Mouse (Mus musculus): ENCODE measurements around the gene Plekhd1. TPM values are rescaled to one million over a fixed set of nuclear protein-coding genes. Genes with fewer than 3 reads are reported as not detected.

The Plekhd1 gene
- under 1 TPM in 1 of 4 experiments, not detected in 3; 0.07 TPM for total RNA-seq (2022)

DNA sequence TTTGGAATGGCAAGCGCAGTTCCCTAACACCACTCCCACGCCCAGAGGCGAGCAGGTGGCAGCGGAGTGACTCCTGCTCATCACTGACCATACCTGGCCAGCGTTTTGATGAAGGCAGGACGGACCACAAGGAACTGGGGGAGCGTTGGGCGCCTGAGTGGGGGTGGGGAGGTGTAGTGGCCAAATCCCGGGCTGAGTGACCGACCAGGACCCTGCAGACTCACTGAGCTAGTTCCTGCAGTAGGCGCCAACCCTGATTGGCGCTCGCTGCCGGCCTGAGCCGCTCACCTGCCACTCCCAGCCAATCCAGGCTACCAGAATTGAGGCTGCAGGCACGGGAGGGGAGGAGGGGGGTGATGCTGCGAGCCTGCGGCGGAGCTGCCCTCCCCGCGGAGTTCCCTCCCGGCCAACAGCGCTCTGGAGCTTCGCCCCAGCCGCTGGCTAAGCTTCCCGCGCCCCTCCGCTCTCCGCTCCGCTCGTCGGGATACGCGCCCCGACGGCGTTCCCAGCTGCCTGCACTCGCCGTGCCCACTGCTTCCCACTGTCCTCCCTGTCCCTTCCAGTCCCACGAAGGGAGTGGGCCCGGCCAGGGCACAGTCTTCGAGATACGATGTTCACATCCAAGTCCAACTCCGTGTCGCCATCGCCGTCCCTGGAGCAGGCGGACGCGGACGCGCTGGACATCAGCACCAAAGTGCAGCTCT is at the start of gene Plekhd1:
Gene Plekhd1 (plus strand): TSS at position 323 of the 704 bp plus-strand sequence.
- DNase-seq: no peak

DNA sequence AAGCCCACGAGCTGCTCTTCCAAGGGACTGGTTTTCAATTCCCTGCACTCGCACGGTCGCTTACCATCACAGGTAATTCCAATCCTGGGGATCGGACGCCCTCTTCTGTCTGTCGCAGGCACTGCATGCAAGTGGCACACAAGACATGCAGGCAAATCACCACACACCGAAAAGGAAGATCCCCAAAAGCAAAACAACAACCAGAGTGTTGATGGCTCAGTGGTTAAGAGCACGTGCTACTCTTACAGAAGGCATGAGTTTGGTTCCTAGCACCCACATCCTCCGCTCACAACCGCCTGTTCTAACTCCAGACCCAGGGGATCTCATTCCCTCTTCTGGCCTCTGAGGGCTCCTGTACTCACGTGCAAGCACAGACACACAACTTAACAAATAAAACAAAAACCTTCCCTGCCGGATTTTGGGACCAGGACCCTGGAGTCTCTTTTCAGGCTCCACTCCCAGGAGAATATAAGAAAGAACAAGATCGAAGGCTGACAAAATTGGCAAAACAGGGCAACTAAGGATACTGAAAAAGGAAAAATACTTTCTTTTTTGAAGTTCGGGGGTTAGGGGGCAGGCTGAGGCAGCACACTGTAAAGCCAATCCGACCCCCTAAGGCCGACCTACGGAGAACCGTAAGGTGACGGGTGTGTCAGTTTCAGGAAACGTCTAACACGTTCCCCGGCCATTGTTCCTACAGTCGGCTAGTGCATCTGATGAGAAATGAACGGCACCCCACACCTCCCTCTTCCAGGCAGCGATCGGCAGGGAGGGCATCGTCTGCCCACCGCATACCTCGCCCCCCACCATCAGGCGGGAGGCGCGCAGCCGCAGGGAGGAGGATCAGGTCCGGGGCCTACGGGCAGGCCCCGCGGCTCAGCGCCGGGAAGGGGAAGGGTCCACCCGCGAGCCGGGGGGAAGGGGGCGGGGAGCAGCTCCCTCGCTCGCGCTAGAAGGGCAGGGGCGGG is 49.4 kb upstream of the Plekhd1 start:
- DNase-seq: peak; percentile 35

DNA sequence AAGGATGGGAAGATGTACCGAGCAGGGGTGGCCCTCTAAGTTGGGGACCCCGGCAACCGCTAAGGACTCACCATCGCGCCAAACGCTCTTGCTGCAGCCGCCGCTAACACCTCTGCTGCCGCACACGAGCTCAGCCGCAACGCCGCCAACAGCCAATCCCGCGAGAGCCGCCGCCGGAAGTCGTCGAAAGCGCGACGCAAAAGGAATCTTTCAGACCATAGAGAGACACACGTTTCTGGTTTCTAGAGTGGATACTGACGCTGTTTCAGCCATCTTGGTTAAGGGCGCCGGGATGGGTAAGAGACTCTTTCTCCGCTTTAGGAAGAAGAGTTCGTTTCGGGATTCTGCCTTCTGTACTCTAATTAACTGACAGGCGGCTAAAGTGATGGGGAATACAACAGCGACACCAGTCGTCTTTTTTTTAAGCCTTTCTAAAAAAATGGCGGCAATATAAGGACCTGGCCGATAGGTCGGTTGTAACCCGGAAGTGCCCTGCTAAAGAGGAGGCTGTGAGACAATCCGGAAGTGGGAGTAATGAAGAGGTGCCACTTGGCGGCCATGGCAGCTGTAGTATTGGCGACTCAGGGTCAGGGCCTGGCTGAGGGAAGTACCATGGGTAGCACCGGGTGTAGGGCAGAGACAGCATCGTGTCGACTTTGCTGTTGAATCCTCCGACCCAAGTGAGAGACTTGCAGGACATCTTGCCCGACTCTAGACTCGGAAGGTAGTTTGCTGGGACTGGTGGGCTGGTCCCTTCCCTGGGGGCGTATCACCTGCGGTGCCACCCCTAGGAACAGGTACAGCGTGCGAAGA is 48.5 kb upstream of the Plekhd1 start, which contains the start of the genes Slc39a9 and Erh:
Gene Slc39a9 (plus strand): TSS at position 191 of the 813 bp plus-strand sequence.
Gene Erh (minus strand): TSS at position 649 of the 813 bp plus-strand sequence.
- DNase-seq: peak; percentile 92

DNA sequence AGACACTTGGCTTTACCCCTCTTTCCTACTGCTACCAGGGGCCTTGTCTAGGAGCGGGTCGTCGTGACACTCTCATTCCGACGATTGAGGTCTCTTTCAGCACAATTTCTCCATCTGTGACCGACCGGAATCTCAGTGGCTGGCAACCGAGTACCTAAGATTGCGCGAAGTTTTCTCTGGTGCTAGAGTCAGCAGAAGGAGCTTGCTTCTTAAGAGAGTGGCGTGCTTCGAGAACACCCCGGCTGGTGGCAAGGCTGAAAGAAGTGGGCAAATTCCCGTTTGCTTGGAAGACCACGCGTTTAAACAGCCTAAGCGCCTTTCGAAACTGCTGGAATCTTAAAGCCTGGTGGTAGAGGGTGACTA is 47.9 kb upstream of the Plekhd1 start:
- peak; percentile 4 for DNase-seq

DNA sequence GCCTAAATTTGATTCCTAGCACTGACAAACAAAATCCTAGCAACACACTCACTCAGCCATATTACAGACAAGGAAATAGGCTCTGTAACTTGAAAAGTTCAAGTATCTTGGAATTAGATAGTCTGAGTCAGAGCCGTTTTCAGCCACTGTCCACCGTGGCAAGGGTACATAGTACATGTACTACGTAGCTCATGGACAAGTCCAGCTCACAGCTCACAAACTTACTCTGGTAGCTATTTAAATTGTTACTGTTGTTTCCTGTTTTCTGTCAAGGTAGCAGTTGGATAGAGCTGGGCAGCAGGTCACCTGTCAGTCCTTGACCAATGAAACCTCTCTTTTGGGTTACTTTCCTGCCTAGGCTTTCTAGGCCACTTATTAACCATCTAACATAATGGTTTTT is 46.0 kb upstream of the Plekhd1 start:
- no peak for DNase-seq

DNA sequence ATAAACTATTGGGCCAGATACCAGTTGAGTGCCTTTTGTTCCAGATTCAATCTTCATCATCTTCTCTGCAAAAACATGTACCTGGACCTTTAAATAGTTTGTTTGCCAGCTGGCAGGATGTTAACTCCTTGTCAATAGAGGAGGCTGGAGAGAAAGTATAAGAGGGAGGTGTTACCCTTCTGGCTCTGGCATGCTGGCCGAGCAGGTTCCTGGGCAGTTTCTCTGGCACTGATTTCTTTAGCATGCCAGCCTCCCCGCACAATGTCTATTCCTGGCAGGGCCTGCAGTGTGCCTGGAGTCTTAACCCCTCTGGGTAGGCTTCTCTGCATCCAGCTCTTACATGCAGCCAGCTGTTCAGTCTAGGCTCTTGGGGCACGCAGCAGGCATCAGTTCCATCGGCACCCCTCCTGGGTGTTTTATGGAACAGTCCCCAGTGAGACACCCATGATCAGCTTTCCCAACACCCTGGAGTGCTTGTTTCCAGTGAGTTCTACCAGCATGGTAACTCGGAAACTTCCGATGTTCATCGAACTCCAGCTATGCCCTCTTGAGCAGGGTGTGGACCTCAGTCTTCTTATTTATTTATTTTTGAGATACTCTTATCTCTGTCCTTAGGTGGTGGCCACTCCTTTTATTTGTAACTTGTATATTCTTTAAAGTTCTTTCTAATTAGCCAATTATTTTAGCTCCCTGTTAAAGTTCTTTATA is 38.3 kb upstream of the Plekhd1 start:
- DNase-seq: peak; percentile 7

DNA sequence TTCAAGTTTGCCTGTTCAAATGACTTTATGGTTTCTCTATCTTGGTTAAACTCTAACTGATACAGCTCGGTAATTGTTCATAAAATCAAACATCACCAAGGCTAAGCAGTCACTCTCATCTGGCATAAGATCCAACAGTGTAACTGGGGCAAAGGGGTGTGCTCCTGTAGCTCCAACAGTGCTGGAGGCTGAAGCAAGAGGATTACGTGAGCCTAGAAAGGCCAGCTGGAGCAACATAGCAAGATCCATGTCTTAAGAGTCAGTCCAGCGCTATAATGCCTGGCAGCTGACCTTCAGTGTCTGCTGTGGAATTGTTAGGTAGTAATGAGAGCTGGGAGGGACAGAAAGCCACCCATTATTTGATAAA is 37.7 kb upstream of the Plekhd1 start:
- DNase-seq: peak; percentile 40

DNA sequence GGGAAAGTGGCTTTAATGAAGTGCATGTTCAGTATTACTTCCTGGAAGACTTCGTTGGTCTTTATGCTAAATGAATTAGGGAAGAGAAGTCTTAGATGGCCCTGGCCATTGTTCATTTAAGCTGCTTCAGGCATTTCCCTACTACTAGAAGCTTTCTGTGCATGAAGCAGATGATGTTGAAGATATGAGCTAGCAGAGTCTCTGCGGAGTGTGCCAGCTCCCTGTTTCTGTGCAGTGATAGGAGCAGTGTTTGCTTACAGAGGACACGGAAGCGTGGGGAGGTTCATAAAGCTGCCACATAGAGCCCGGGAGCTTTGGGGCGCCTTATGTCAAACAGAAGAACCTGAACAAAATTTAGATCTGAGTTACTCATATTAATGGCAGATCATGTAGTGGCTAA is 33.7 kb upstream of the Plekhd1 start:
- no peak for DNase-seq

DNA sequence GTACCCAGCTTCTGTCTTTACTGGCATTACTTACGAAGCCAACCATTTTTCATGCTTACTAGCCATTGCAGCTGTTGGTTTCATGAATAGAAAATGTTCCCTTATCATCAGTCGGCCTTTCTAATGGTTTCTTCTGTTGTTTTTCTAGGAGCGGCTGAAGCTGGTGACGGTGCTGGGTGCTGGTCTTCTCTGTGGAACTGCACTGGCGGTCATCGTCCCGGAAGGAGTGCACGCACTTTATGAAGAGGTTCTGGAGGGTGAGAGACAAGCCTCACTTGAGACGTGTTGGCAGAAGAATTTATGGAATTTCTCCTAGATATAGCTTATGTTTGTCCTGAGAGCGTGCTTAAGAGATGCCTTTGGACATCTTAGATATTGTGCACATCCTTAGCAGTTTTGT is 30.1 kb upstream of the Plekhd1 start:
- no peak for DNase-seq

DNA sequence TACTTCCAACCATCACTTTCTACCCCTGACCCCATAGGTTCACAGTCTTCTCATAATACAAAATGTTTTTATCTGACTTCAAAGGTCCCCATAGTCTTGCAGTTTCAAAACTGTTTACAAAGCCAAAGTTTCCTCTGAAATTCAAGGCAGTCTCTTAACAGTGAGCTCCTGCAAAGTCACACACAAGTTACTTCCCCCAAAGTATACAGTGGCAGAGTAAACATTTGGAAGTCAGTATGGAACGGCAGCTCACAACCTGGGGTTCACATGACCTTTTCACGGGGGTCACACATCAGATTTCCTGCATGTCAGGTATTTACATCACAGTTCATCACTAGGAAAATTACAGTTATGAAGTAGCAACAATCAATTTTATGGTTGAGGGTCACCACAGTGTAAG is 28.5 kb upstream of the Plekhd1 start:
- DNase-seq: no peak

DNA sequence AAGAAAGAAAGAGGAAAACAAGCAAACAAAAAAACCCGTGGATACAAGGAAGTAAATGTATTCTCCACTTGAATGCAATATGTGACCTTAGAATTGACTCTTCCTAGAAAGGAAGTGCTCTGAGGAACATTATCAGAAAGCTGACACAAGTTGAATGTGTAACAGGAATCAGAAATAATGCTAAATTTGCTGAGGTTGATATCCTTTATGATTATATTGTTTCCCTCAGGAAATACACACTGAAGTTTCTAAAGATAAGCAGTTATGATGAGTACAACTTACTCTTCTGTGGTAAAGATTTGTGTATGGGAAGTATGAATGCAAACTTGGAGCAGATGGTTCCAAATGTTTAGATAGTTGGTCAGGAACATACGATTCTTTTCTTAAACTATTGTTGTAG is 24.0 kb upstream of the Plekhd1 start:
- DNase-seq: no peak

DNA sequence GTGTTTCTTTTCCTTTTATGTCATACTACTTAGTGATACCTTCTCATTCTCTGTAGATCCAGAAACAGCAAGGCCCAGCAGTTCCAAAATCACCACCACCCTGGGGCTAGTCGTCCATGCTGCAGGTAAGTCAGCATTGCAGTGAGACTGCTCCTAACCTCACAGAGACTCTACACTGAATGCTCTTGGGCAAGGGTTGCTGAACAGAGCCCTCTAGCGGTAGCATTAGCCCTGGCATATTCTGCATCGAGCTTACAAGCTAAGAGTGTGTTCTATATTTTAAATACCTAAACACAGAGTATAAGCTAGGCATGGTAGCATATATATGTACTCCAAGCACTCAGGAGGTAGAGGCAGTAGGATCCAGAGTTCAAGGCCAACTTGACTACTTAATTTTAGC is 19.2 kb upstream of the Plekhd1 start:
- DNase-seq: no peak

DNA sequence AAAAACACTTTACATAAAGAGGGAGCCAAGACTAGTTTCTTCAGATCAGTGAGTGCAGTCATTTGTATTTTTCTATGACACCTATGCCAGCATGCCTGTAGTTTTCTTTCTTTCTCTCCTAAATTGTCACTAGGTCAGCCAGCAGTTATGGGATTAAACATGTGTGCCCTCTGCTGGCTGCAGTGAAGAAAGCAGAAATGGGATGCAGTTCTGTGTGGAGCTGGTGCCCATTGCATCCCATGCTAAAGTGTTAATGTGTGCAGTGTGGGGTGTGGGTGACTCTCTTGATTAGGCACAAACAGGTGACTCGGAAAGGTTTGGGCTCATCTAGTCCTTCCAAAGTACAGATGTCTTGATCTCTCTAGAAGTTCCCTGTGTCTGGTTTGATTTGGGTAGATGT is 11.1 kb upstream of the Plekhd1 start:
- no peak for DNase-seq

DNA sequence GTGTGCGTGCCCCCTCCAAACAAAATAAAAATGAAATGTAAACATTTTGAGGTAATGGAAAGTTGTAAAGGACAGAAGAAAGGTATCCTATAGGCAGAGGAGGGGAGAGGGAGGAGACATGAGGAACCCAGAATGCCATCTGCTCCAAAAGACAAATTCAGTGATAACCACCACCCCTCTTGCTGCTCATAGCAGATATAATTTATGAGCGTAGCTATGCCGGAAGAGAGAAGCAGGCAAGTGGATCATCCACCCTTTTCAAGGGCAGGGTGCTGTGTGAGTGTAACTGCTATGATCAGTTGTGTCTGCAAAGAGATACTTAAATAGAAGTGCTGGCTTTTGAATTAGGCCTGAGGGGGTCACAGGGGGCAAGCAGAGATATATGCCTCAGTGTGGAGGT is 8.8 kb upstream of the Plekhd1 start:
- no peak for DNase-seq

DNA sequence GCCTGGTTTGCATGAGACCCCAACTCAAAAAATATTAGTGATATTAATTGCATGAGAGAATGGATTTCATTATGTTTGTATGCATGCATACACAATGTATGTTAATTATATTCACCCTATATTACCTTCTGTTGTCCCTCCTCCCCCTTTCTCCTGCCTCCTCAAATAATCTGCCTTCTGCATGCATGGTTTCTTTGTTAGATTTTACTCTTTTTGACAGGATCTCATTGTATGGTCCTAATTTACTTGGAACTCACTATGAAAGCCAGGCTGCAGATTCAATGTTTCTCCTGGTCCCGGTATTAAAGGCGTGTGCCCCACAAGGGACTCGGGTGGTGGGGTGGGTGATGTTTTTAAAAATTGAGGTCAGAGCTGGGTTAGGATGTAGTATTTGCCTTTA is 8.1 kb upstream of the Plekhd1 start:
- DNase-seq: no peak

DNA sequence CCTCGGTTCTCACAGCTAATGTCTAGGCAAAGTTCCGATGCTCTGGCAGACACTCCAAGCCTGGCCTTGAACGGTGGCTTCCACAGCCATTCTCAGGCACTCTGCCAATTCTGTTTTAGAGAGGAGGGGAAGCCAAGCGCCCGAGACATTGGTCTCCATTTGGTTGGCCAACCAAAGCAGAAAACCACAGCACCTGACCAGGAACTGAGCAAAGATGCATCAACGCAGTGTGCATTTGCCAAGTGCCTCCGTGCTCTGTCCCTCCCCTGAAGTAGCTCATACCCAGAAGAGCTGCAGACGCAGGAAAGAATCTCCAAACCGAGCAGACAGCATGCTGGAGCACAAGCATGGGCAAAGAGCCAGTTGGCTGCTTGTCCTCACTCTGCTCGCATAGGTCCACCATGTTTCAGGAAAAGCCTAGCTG is 4.6 kb upstream of the Plekhd1 start:
- peak; percentile 36 for DNase-seq

DNA sequence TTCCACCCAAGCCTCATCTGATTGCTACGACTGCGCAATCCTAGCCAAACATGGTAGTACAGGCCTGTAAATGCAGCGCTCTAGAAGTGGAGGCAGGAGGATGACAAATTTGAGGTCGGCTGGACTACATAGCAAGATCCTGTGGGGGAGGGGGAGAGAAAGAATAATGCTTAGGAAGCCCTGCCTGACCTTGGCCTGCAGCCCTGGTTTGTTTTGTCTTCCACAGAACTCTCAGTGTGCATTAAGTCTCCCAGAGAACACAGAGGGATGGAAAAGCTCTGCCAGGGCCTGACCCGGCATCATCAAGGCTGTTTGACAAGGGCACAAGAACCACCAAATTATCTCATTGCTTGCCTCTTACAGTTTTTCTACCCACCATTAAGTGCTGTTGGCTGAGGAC is 2.7 kb upstream of the Plekhd1 start:
- DNase-seq: no peak

DNA sequence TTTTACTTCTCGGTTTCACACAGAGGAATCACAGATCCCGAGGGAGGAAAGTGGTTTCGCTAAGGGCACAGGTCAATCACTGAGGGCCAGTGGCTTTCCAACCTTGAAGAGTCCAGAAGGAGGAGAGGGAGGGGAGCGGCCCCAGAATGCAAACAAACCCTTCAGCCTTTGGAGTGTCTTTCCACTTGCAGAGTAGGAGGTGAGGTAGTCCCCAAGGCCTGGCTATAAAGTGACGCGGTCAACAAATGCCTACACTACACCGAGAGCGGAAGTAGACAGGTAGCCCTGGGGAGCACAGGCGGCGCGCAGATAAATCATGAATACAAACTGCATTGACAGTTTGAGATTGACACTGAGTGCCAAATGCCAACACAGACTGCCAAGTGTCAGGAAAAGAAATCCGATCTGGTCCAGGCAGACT is 710 bp upstream of the Plekhd1 start:
- DNase-seq: no peak

DNA sequence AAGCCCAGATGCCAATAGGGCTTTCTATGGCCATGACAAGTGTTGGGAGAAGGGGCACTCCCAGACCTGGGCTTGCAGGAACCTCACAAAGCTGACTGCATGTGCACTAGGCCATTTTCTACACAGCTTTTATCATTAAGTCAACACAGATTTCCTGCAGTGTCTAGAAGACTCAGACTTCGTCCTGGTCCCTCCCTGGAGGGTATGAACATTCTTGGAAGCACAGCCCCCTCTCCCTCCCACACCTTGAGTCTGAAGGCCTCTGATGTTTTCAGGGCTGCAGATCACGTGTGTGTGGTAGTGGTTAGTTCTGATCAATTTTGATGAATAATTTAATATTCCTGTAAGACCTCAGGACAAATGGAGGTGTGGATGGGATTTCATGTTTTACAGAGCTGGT is 1.3 kb downstream of the Plekhd1 start:
- DNase-seq: no peak

DNA sequence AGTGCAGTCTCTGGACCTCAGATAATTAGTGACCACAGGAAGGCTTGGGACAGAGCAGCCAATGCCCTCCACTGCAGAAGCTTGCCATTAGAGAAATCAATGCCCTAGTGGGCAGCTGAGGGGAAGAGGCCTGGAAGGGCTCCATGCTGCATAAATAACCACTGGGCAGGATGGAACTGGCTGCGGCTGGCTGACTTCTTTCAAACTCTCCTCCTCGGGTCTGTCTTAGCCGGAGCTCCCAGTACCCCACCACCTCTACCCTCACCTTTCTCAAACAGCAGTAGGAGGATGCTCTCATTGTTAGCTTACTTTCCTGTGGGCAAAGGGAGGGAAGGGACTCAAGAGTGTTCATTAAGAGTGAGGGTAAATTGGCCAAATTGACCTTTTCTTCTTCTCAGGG is 2.6 kb downstream of the Plekhd1 start:
- no peak for DNase-seq

DNA sequence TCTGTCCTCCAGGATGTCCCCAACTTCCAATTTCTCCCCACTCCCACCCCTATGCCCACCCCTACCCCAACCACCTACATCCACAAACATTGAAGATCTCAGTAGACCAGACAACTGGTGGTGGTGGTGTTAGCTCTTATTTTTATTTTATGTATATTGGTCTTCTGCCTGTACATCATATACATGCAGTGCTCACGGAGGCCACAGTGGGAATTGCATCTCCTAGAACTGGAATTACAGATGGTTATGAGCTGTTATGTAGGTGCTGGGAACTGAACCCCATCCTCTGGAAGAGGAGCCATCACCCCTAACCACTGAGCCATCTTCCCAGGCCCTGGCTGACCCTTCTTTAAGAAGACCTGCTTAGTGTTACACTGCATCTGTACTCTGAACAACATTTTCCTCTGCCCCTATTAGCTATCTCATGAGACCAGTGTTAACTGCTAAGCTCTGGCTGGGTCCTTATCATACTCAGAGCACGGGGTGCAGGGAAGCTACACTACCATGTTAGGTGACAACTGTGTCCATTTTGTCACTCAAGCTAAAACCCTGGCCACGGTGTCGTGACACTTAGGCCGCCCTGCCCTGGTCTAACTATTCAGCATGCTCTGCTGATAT is 6.2 kb downstream of the Plekhd1 start:
- DNase-seq: no peak

DNA sequence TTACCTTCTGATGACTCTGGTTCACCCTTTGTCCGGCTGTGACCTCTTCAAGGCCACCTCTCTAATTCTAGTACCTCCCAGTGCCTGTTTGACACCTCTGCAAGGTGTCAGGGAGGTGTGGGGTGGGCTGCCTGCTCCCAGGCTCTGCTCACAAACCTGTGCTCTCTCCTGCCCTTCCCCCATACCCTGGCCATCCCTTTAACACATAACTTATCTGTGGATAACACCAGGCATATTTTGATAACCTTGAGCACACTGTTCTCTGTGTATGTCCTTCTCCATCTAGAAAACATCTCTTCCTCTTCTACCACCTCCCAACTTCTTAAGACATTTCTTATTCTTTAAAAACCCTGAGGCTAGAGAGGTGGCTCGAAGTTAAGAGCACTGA is 6.7 kb downstream of the Plekhd1 start:
- no peak for DNase-seq

Data from adrenal gland, adult 8-10 months (tissue).